Mouse (Mus musculus): ENCODE measurements around the gene Nags.

DNA sequence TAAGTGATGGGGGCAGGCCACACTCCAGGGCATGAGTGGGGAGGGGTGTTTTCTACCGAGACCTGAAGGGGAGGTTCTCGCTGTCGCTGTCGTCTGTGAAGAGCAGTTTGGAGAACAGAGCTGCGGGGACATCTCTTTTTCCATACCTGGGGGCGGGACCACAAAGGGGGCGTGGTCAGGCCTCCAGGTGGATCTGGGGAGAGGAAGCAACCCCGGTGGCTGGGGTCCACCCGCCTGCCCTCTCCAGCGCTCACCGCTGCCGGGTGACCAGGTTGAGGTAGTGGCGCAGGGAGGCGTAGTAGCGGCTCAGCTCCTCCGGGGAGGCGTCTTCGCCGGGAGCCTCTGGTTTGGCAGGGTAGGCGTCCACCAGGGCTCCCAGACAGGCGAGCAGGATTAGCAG, 38.4 kb upstream of the Nags start:
- TF ChIP-seq CTCF (IDR thresholded peaks at IDR 0.05; ENCODE audit: low read depth) (no peak), EP300 (IDR thresholded peaks at IDR 0.05; ENCODE audit: low read depth) (no peak)
